In the genomic region with DNA sequence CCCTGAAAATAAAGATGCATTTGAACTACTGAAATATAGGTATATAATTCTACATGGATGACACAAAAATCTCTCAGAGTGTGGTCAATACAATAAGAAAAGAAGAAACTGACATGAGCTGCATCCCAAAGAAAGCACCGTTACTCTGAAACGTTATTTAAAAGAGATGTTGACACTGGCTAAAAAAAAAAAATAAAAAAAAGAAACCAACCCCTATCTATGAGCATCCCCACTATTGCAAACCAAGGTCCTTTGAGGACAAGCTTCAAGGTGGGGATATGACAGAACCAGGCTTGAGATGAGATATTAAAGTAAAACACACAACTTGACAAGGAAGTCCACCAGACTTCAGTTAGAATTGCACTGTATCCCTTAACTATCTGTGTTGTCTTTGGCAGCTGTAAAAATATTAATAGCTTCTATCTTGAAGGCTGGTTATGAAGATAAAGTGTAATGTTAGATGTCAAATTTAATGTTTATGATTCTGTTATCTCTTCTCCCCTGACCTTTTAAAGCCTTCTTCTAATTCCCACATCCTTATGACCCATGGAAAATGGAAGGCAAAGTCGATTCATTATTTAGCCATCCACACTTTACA, we compare ENCODE assay signal across 34 mouse cellular contexts.
"Had no signal": no experiment of that assay in that cellular context is flagged by ENCODE, and none has a peak within 500 bp of the region (broad histone marks: within the 10 kb centered on the region; RNA-seq: fewer than 3 reads in every experiment).

No protein-coding gene starts in this region.

- H3K36me3 ChIP-seq: heart, embryonic 10.5 days; heart, embryonic 12.5 days; heart, embryonic 13.5 days; heart, embryonic 15.5 days; hindbrain, embryonic 10.5 days; hindbrain, embryonic 12.5 days; hindbrain, embryonic 13.5 days; hindbrain, embryonic 15.5 days; intestine, embryonic 15.5 days; kidney, embryonic 15.5 days had no signal

- H3K9ac ChIP-seq: heart, embryonic 12.5 days; heart, embryonic 13.5 days; heart, embryonic 15.5 days; hindbrain, embryonic 12.5 days; hindbrain, embryonic 13.5 days; hindbrain, embryonic 14.5 days; hindbrain, embryonic 15.5 days; intestine, embryonic 15.5 days; kidney, embryonic 15.5 days had no signal

- ATAC-seq: hindbrain, embryonic 16.5 days; hindbrain, postnatal 0 days; inflammation-experienced regulatory T-cells, adult 6 months; intestine, embryonic 15.5 days; intestine, embryonic 16.5 days; intestine, postnatal 0 days had no signal

- H3K9me3 ChIP-seq: heart, embryonic 10.5 days; heart, embryonic 12.5 days; heart, embryonic 13.5 days; heart, embryonic 15.5 days; hindbrain, embryonic 10.5 days; hindbrain, embryonic 12.5 days; hindbrain, embryonic 13.5 days; hindbrain, embryonic 15.5 days; intestine, embryonic 15.5 days; kidney, embryonic 15.5 days had no signal

- H3K27me3 ChIP-seq: heart, embryonic 12.5 days; heart, embryonic 13.5 days; heart, embryonic 15.5 days; hindbrain, embryonic 12.5 days; hindbrain, embryonic 13.5 days; hindbrain, embryonic 15.5 days; intestine, embryonic 15.5 days; kidney, embryonic 15.5 days had no signal

- H3K4me2 ChIP-seq: heart, embryonic 11.5 days; heart, embryonic 12.5 days; heart, embryonic 13.5 days; heart, embryonic 15.5 days; hindbrain, embryonic 12.5 days; hindbrain, embryonic 13.5 days; hindbrain, embryonic 14.5 days; hindbrain, embryonic 15.5 days; intestine, embryonic 15.5 days; kidney, embryonic 15.5 days had no signal

- H3K27ac ChIP-seq: heart, embryonic 10.5 days; heart, embryonic 13.5 days; heart, embryonic 15.5 days; hindbrain, embryonic 10.5 days; hindbrain, embryonic 12.5 days; hindbrain, embryonic 13.5 days; hindbrain, embryonic 14.5 days; hindbrain, embryonic 15.5 days; hindbrain, postnatal 0 days; intestine, embryonic 15.5 days; kidney, embryonic 15.5 days; kidney, postnatal 0 days; layer of hippocampus, adult 2 months; left cerebral cortex, adult 2 months had no signal

- H3K4me1 ChIP-seq: heart, embryonic 10.5 days; heart, embryonic 12.5 days; heart, embryonic 13.5 days; heart, embryonic 15.5 days; hindbrain, embryonic 10.5 days; hindbrain, embryonic 12.5 days; hindbrain, embryonic 13.5 days; hindbrain, embryonic 15.5 days; intestine, embryonic 15.5 days; kidney, embryonic 15.5 days had no signal

- H3K4me3 ChIP-seq: heart, embryonic 10.5 days; heart, embryonic 12.5 days; heart, embryonic 13.5 days; heart, embryonic 15.5 days; hindbrain, embryonic 10.5 days; hindbrain, embryonic 12.5 days; hindbrain, embryonic 13.5 days; hindbrain, embryonic 15.5 days; intestine, embryonic 15.5 days; kidney, embryonic 15.5 days; layer of hippocampus, adult 2 months; left cerebral cortex, adult 2 months had no signal

- DNase-seq: heart, postnatal 10 days; heart, postnatal 14 days; heart, postnatal 36 days; heart, postnatal 4 days; kidney, adult 11 months; kidney, adult 18-20 months; kidney, adult 8-10 months; kidney, adult 9 months; kidney, postnatal 10 days; kidney, postnatal 25 days; kidney, postnatal 36 days; kidney, postnatal 4 days; layer of hippocampus, adult 9-11 months; layer of hippocampus, postnatal 36 days had no signal
